Mouse (Mus musculus) T-cell, adult 2 months (primary cell): ENCODE results near the gene Iyd.

ENCODE experiments used
- DNase-seq: peaks from one replicate; pipeline ENCODE4 v3.0.0; 2022; ENCODE audit warnings: low spot score

Iyd gene

DNA sequence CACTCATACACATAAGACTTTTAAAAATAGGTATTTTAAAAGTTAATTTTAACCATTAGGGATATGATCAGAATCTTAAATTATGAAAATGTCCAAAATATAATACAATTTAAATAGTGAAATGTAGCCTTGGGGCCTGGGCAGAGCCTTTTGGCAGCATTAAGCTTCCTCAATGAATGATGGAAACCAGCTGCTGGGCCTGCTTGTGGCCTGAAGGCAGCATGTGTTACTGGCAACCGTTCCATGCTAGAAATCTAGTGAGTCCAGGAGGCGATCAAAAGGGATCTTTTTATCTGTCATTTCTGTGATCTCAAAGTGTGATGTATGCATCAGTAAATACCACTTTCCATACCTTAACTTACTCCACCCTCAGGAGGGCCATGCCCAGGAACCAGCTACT lies 9.3 kb downstream of the Iyd start:
- DNase-seq, result no peak

DNA sequence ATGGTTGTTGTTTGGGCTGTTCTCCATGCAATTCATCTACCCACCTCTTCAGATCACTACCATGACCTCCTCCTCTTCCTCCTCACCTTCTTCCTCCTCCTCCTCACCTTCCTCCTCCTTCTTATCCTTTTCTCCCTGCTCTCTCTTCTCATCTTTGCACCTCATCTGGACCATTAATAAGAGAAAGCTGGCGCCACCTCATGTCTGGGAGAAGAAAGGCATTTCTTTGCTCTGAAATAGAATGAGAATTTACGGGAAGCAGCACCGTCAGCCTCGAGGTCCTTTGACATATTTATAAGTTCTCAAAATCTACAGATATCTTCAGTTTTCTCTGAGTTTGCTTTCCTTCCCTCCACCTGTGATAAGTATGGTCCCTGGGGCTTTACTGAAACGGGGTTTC lies 15.1 kb downstream of the Iyd start:
- no peak for DNase-seq

DNA sequence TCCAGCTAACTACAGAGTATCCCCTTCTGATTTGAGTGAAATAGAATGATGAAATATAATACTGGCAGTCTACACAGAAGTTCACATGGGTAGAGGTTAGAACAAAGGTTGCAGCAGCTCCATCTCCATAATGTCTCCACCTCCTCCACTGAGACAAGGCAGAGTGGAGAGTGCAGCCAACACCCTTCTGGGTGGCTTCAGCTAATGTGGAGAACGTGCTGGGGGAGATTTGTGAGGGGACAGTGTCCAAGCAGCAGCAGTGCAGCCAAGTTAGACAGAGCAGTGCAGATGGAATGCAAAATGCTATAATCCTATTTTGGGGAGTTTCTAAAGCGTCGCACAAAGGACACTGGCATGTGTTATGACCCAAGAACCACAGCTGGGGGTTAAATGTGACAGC lies 16.5 kb downstream of the Iyd start:
- no peak for DNase-seq

DNA sequence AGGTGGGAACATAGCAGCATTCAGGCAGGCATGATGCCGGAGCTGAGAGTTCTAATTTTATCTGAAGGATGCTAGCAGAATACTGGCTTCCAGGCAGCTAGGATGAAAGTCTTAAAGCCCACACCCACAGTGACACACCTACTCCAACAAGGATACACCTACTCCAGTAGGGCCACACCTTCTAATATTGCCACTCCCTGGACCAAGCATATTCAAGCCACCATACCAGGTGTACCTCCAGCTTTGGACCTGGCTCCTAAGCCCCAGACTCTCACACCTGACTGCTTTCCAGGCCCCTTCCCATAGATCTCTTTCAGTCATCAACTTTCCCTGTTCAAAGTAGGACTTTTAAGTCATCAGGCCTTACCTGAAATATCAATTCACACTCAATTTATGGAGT lies 19.1 kb downstream of the Iyd start:
- DNase-seq, result no peak

DNA sequence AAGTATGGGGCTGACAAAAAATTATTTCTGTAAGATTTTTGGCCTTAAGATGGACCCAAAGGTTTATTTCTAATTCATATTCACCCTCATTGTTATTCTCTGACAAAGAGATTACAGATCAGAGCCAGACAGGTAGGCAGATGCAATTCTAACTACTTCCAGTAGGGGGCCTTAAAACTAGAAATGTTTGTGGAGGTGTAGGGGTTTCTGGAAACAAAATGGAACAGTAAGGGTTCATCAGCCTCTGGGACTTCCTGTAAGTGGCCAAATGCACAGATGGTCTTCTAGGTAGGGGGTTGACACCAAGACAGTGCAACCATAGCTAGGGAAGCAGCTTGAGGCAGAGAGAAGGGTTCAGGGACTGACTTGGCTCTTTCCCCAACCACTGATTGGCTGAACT lies 22.1 kb downstream of the Iyd start:
- no peak for DNase-seq

DNA sequence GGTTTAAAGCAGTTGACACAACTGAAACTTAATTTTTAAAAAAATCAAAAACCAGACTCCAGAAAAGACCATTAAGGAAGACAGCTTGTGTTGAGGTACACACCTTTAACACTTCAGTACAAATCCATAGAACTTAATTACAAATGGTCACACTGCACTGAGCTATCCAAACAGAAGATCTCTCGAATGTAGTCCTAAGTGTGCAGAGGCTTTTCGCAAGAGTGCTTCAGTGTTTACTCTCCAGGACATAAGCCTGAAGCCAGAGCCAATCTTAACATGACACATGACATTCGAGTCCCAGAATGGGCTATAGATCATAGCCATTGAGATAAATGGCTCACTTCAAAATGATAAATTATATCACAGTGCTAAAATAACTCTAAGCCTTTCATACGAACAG lies 25.1 kb downstream of the Iyd start:
- no peak for DNase-seq

DNA sequence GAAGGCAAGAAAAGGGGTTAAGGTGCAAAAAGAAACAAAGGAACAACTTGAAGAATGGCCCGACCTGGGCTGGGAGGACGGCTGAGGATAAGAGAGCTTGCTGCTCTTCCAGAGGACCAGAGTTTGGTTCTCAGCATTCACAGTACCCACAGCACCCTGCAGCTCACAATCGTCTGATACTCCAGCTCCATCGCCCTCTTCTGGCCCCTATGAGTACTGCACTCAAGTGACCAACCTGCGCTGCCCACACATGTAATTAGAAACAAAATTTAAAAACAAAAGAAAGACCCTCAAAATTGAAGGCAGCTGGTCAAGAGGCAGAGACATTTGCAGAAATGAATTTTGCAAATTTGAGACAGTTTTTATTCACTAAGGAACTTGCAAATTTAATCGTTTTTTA lies 27.8 kb downstream of the Iyd start:
- DNase-seq, result no peak

DNA sequence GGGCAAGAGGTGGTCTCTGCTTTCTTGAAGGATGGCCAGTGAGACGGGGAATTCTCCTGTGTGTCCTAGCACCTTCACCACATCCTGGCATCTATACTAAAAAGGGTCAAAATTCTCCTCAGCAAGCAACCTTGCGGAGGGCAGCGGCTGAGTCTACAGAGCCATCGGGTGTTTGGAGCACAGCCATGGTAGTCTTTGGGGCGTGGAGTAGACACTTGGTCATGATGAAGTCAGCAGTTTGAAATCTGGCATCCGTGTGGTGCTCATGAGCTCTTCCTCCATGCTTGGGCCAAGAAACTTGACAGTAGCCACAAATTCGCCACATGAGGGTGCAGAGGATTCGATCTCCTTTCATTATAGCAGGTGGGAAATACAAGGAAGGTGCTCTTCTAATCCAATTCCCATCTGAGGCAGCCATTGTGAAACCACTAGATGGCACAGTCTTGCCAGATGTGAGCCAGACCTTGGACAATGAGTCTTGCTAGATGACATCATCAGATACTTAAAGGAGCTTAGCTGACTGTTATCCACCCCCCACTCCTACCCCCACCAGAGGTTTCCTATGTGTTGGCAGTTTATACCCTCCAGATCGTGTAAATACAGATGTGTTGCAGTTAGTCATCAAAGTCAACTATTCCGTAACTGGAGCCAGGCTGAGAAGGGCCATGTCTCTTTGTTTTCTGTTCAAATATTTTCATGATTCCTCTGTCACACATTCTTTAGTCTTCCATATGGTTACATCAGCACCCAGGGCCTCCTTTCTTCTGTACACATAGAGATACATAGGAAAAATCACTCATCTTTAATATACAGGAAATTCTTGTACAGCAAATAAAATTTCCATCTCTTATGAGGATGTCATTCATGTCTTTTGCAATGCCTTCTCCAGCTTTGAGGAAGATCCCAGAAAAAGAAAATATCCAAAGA lies 32.9 kb downstream of the Iyd start:
- DNase-seq, result no peak

DNA sequence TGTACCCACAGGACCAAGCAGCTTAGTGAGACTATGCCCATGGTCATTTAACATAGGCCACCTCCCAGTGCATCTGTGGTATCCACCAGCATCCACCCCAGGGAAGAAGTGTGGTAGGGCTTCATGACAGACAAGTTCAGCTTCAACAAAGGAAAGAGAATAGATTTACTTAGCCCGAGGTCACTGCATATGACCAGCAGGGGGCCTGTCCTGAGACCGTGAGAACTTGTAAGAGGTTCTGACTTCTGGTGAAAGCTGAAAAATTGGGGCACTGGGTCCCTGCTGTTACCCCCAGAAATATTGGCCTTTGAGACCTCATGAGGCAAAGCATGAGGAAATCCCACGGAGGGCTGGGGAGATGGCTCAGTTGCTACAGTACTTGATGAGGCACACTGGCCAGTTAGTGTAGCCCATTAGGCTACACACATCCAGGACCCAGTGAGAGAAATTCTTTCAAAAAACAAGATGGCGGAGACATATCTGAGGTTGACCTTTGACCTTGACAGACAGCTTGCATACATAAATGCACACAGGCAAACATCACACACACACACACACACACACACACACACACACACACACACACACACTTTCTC lies 34.0 kb downstream of the Iyd start:
- no peak for DNase-seq

DNA sequence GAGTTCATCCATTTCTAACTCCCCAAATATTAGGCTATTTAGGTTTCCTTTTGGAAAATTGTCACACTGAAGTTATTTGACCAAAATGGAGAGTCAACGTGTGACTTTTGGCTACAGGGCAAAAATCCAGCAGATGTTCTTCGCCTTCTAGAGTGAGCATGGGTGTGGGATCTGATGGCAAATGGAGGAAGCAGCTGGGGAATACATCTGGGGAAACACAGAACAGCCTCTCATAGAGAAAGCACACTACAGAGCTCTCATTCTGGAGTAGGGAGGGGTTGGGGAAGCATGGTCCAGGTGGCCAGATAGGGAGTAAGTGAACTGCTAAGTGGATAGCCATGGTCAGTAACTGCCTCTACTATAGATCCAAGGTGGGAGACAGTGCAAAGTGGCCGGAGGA lies 50.6 kb downstream of the Iyd start:
- DNase-seq, result no peak

DNA sequence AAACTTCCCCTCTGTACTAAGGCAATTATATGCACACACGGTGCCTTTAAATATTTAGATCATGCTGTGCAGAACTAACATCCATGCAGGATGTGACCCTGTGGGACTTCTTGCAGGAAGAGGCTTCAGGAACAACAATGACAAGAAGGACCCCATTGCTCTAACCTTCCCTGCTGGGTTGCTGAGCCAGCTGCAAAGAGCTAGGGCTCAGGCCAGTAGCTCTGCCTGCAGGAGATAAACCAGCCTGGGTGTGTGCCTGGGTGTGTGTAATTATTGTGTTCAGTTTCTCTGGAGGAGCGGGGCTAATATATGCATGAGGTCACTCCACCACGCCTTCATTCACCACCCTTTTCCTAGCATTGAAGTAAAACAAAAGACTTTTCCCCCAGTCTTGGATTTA lies 51.8 kb downstream of the Iyd start:
- DNase-seq, result no peak

DNA sequence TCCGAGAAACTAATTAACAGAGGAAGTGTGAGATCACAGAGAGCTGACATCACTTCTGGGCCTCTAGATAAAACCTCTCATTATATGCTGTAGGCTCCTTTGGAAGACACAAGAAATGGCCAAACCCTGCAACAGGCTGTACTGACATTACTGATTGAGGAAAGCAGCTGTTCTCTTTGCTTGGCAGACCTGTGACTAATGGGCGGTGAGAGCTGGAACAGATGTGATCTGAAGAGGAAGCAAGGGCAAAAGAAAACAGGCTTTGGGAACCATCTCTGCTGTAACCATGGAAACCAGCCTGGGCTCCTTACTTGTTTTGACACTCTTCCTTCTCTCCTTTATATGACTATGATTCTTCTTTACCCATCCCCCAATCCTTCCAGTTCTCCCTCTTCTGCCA lies 56.7 kb downstream of the Iyd start:
- DNase-seq, result no peak

DNA sequence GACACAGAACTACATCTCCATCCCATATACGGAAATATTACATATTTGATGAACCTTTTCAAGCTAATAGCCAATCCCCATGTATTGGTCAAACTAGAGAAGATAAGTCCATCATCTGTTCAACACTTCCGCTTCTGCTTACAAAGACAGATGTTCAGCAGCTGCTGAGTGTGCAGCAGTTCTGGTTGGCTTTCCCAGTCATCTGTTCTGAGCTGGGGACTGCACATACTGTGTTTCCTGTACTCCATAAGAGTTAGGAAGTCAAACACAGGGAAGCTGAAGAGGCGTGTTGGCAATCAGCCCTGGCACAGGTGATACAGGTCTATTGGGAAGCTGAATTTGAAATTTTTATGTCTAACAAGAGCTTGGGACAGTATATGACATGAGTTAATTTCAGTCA lies 57.7 kb downstream of the Iyd start:
- no peak for DNase-seq
